Mouse (Mus musculus): ENCODE results near the gene Elovl3.
"Not testable (repeated sequence)": the region's sequence is repeated elsewhere in the genome, so short reads cannot be mapped to it uniquely, and the experiment has no call there.

Elovl3 gene

GRCm38 (mm10) chr19:46131694-46132525, at the start of gene Elovl3:
Elovl3 (plus strand) TSS chr19:46131897.
- DNase-seq: no peak

- DNase-seq: no peak
Measured at GRCm38 (mm10) chr19:46085185-46085584, 46.5 kb upstream of the Elovl3 start.

GRCm38 (mm10) chr19:46086337-46086736, 45.4 kb upstream of the Elovl3 start:
- DNase-seq: peak; percentile 37

- no peak for DNase-seq
Measured at GRCm38 (mm10) chr19:46087871-46088270, 43.8 kb upstream of the Elovl3 start.

GRCm38 (mm10) chr19:46091641-46092040, 40.1 kb upstream of the Elovl3 start:
- DNase-seq: no peak

GRCm38 (mm10) chr19:46094144-46094543, 37.6 kb upstream of the Elovl3 start:
- DNase-seq: no peak

GRCm38 (mm10) chr19:46095291-46095690, 36.4 kb upstream of the Elovl3 start:
- DNase-seq: peak; percentile 46

- DNase-seq: no peak
Measured at GRCm38 (mm10) chr19:46096396-46096795, 35.3 kb upstream of the Elovl3 start.

- DNase-seq: no peak
Measured at GRCm38 (mm10) chr19:46099561-46099960, 32.1 kb upstream of the Elovl3 start.

GRCm38 (mm10) chr19:46103437-46104186, 28.1 kb upstream of the Elovl3 start:
- DNase-seq: no peak

GRCm38 (mm10) chr19:46104187-46104557, 27.5 kb upstream of the Elovl3 start:
- no peak for DNase-seq

GRCm38 (mm10) chr19:46110214-46110613, 21.5 kb upstream of the Elovl3 start:
- DNase-seq: no peak

- no peak for DNase-seq
Measured at GRCm38 (mm10) chr19:46110781-46111180, 20.9 kb upstream of the Elovl3 start.

- no peak for DNase-seq
Measured at GRCm38 (mm10) chr19:46114617-46115016, 17.1 kb upstream of the Elovl3 start.

GRCm38 (mm10) chr19:46119458-46119857, 12.2 kb upstream of the Elovl3 start:
- no peak for DNase-seq

- DNase-seq: no peak
Measured at GRCm38 (mm10) chr19:46120872-46121271, 10.8 kb upstream of the Elovl3 start.

- no peak for DNase-seq
Measured at GRCm38 (mm10) chr19:46123876-46124275, 7.8 kb upstream of the Elovl3 start.

- DNase-seq: no peak
Measured at GRCm38 (mm10) chr19:46124651-46125050, 7.0 kb upstream of the Elovl3 start.

- no peak for DNase-seq
Measured at GRCm38 (mm10) chr19:46126301-46126700, 5.4 kb upstream of the Elovl3 start.

GRCm38 (mm10) chr19:46129737-46130136, 2.0 kb upstream of the Elovl3 start:
- DNase-seq: not testable (repeated sequence)

- DNase-seq: no peak
Measured at GRCm38 (mm10) chr19:46131283-46131682, 414 bp upstream of the Elovl3 start.

GRCm38 (mm10) chr19:46132577-46132976, 880 bp downstream of the Elovl3 start:
- DNase-seq: no peak

- DNase-seq: peak; percentile 81
Measured at GRCm38 (mm10) chr19:46135297-46135696, 3.6 kb downstream of the Elovl3 start.

Measured in layer of hippocampus, adult 9-11 months (tissue).